Mouse (Mus musculus) MEL (cell line): ENCODE measurements around the gene Ten1. TPM values are rescaled to one million over a fixed set of nuclear protein-coding genes. Genes with fewer than 3 reads are reported as not detected.

Experiments
- DNase-seq: peaks from one replicate; pipeline ENCODE4 v3.0.0; 2011; ENCODE audit warnings: low read depth, low spot score
- H3K27ac ChIP-seq: 2 replicates; pipeline ENCODE4 v1.5.1; 2012; ENCODE audit warnings: low read depth, mild to moderate bottlenecking, control low read depth, low read length, moderate library complexity; ENCODE audit not compliant: control insufficient read depth
- H3K27me3 ChIP-seq, 2 experiments: fragments of 150-350 bp in 1 of 2; sonication (generic) in 1 of 2; 2 replicates each; pipeline ENCODE4 v1.6.1; 2012; ENCODE audit warnings: low read length in 2 of 2, mild to moderate bottlenecking in 2 of 2, improper control_type of control experiment in 1 of 2, moderate library complexity in 1 of 2; ENCODE audit not compliant: insufficient read depth in 2 of 2, control insufficient read depth in 1 of 2
- H3K36me3 ChIP-seq, 2 experiments: 2 replicates each; pipeline ENCODE4 v1.6.1; 2012 to 2014; ENCODE audit warnings: low read length in 2 of 2, improper control_type of control experiment in 1 of 2, inconsistent platforms in 1 of 2, mild to moderate bottlenecking in 1 of 2; ENCODE audit not compliant: insufficient read depth in 2 of 2, control insufficient read depth in 1 of 2
- H3K4me1 ChIP-seq, 2 experiments: fragments of 150-350 bp in 1 of 2; sonication (generic) in 1 of 2; 2 replicates each; pipeline ENCODE4 v1.6.1; 2012; ENCODE audit warnings: low read length in 2 of 2, improper control_type of control experiment in 1 of 2, mild to moderate bottlenecking in 1 of 2; ENCODE audit not compliant: insufficient read depth in 2 of 2, control insufficient read depth in 1 of 2
- H3K4me3 ChIP-seq, 2 experiments: fragments of 150-350 bp in 1 of 2; sonication (generic) in 1 of 2; 2 replicates each; pipeline ENCODE4 v1.5.1; 2012; ENCODE audit warnings: low read depth in 2 of 2, low read length in 2 of 2, mild to moderate bottlenecking in 2 of 2, moderate library complexity in 2 of 2, control low read depth in 1 of 2, improper control_type of control experiment in 1 of 2; ENCODE audit not compliant: control insufficient read depth in 1 of 2, insufficient read depth in 1 of 2
- H3K79me2 ChIP-seq: 2 replicates; pipeline ENCODE4 v1.6.1; 2012; ENCODE audit warnings: mild to moderate bottlenecking, low read length, moderate library complexity; ENCODE audit not compliant: control insufficient read depth, poor library complexity, insufficient read depth
- H3K9ac ChIP-seq: 2 replicates; pipeline ENCODE4 v1.6.1; 2012; ENCODE audit warnings: low read depth, mild to moderate bottlenecking, control low read depth, low read length, moderate library complexity; ENCODE audit not compliant: control insufficient read depth, poor library complexity, severe bottlenecking
- H3K9me3 ChIP-seq: fragments of 150-350 bp; sonication (generic); replicated peaks from 2 replicates; pipeline ENCODE4 v1.6.1; 2012; ENCODE audit warnings: mild to moderate bottlenecking, low read length, improper control_type of control experiment, moderate library complexity; ENCODE audit not compliant: insufficient read depth
- BHLHE40 ChIP-seq: IDR thresholded peaks from 2 replicates; pipeline ENCODE4 v1.6.1; 2012; ENCODE audit warnings: low read depth, mild to moderate bottlenecking, inconsistent platforms, low read length, improper control_type of control experiment, borderline replicate concordance
- CHD1 ChIP-seq: IDR thresholded peaks from 2 replicates; pipeline ENCODE4 v1.6.1; 2012; ENCODE audit warnings: low read depth, mild to moderate bottlenecking, inconsistent platforms, low read length, improper control_type of control experiment
- ELF1 ChIP-seq: IDR thresholded peaks from 2 replicates; pipeline ENCODE4 v1.6.1; 2014; ENCODE audit warnings: low read depth, mild to moderate bottlenecking, inconsistent platforms, low read length, improper control_type of control experiment, moderate library complexity
- EP300 ChIP-seq, 2 experiments: IDR thresholded peaks; 2 replicates each; pipeline ENCODE4 v1.6.1; 2011; ENCODE audit warnings: improper control_type of control experiment in 2 of 2, low read length in 2 of 2, low read depth in 1 of 2, mild to moderate bottlenecking in 1 of 2
- ETS1 ChIP-seq: IDR thresholded peaks from 2 replicates; pipeline ENCODE4 v1.6.1; 2012; ENCODE audit warnings: low read depth, mild to moderate bottlenecking, inconsistent platforms, low read length, improper control_type of control experiment, moderate library complexity
- GATA1 ChIP-seq: IDR thresholded peaks from 2 replicates; pipeline ENCODE4 v1.6.1; 2011; ENCODE audit warnings: low read depth, low read length, improper control_type of control experiment
- HCFC1 ChIP-seq: IDR thresholded peaks from 2 replicates; pipeline ENCODE4 v1.6.1; 2012; ENCODE audit warnings: low read depth, mild to moderate bottlenecking, inconsistent platforms, low read length, improper control_type of control experiment, moderate library complexity
- JUND ChIP-seq: IDR thresholded peaks from 2 replicates; pipeline ENCODE4 v1.6.1; 2011; ENCODE audit warnings: low read depth, mild to moderate bottlenecking, improper control_type of control experiment, low read length
- KAT2A ChIP-seq: conservative IDR thresholded peaks from 2 replicates; pipeline ENCODE4 v1.6.1; 2012; ENCODE audit warnings: low read depth, low read length, improper control_type of control experiment, inconsistent platforms
- MAX ChIP-seq: IDR thresholded peaks from 2 replicates; pipeline ENCODE4 v1.6.1; 2011; ENCODE audit warnings: low read length, improper control_type of control experiment
- MAZ ChIP-seq: IDR thresholded peaks from 2 replicates; pipeline ENCODE4 v1.6.1; 2012; ENCODE audit warnings: low read depth, mild to moderate bottlenecking, inconsistent platforms, low read length, improper control_type of control experiment
- MEF2A ChIP-seq: IDR thresholded peaks from 2 replicates; pipeline ENCODE4 v1.6.1; 2014; ENCODE audit warnings: low read depth, mild to moderate bottlenecking, inconsistent platforms, low read length, improper control_type of control experiment; ENCODE audit not compliant: poor library complexity, insufficient replicate concordance, severe bottlenecking; ENCODE audit errors: extremely low read depth
- MXI1 ChIP-seq: IDR thresholded peaks from 2 replicates; pipeline ENCODE4 v1.6.1; 2011; ENCODE audit warnings: mild to moderate bottlenecking, low read depth, low read length, improper control_type of control experiment
- MYC ChIP-seq: IDR thresholded peaks from 2 replicates; pipeline ENCODE4 v1.6.1; 2011; ENCODE audit warnings: low read depth, mild to moderate bottlenecking, low read length, improper control_type of control experiment, moderate library complexity
- NELFE ChIP-seq: IDR thresholded peaks from 2 replicates; pipeline ENCODE4 v1.6.1; 2011; ENCODE audit warnings: low read depth, low read length, improper control_type of control experiment
- NRF1 ChIP-seq: IDR thresholded peaks from 2 replicates; pipeline ENCODE4 v1.6.1; 2014; ENCODE audit warnings: low read depth, mild to moderate bottlenecking, inconsistent platforms, low read length, improper control_type of control experiment, moderate library complexity; ENCODE audit not compliant: poor library complexity, insufficient read depth, severe bottlenecking
- POLR2A ChIP-seq, 2 experiments: IDR thresholded peaks; 2 replicates each; pipeline ENCODE4 v1.6.1; 2011 to 2012; ENCODE audit warnings: low read length in 2 of 2, mild to moderate bottlenecking in 2 of 2, control low read depth in 1 of 2, improper control_type of control experiment in 1 of 2, low read depth in 1 of 2, moderate library complexity in 1 of 2; ENCODE audit not compliant: control insufficient read depth in 1 of 2, insufficient read depth in 1 of 2, poor library complexity in 1 of 2
- POLR2AphosphoS2 ChIP-seq: IDR thresholded peaks from 2 replicates; pipeline ENCODE4 v1.6.1; 2011; ENCODE audit warnings: low read length, improper control_type of control experiment
- RAD21 ChIP-seq: IDR thresholded peaks from 2 replicates; pipeline ENCODE4 v1.6.1; 2011; ENCODE audit warnings: mild to moderate bottlenecking, low read depth, low read length, improper control_type of control experiment
- RCOR1 ChIP-seq: IDR thresholded peaks from 2 replicates; pipeline ENCODE4 v1.6.1; 2012; ENCODE audit warnings: low read depth, mild to moderate bottlenecking, inconsistent platforms, low read length, improper control_type of control experiment
- SIN3A ChIP-seq: IDR thresholded peaks from 2 replicates; pipeline ENCODE4 v1.6.1; 2012; ENCODE audit warnings: low read length, improper control_type of control experiment, inconsistent platforms
- SMC3 ChIP-seq: IDR thresholded peaks from 2 replicates; pipeline ENCODE4 v1.6.1; 2011; ENCODE audit warnings: low read depth, low read length, improper control_type of control experiment
- TAL1 ChIP-seq: IDR thresholded peaks from 2 replicates; pipeline ENCODE4 v1.6.1; 2012; ENCODE audit warnings: mild to moderate bottlenecking, inconsistent platforms, low read length, moderate library complexity, mixed read lengths
- TBP ChIP-seq: IDR thresholded peaks from 2 replicates; pipeline ENCODE4 v1.8.0; 2011; ENCODE audit warnings: low read depth, low read length, improper control_type of control experiment
- TCF12 ChIP-seq: IDR thresholded peaks from 2 replicates; pipeline ENCODE4 v1.6.1; 2014; ENCODE audit warnings: low read depth, mild to moderate bottlenecking, inconsistent platforms, low read length, improper control_type of control experiment, moderate library complexity
- UBTF ChIP-seq: IDR thresholded peaks from 2 replicates; pipeline ENCODE4 v1.6.1; 2012; ENCODE audit warnings: low read depth, mild to moderate bottlenecking, inconsistent platforms, low read length, improper control_type of control experiment, moderate library complexity, borderline replicate concordance; ENCODE audit not compliant: insufficient read depth
- USF1 ChIP-seq: IDR thresholded peaks from 2 replicates; pipeline ENCODE4 v1.6.1; 2014; ENCODE audit warnings: low read depth, mild to moderate bottlenecking, inconsistent platforms, low read length, improper control_type of control experiment, moderate library complexity
- USF2 ChIP-seq, 2 experiments: IDR thresholded peaks; 2 replicates each; pipeline ENCODE4 v1.6.1; 2011 to 2012; ENCODE audit warnings: improper control_type of control experiment in 2 of 2, low read length in 2 of 2, borderline replicate concordance in 1 of 2, inconsistent platforms in 1 of 2, low read depth in 1 of 2, mild to moderate bottlenecking in 1 of 2; ENCODE audit not compliant: insufficient read depth in 1 of 2
- ZC3H11A ChIP-seq: IDR thresholded peaks from 2 replicates; pipeline ENCODE4 v1.6.1; 2012; ENCODE audit warnings: low read depth, mild to moderate bottlenecking, inconsistent platforms, low read length, improper control_type of control experiment
- ZKSCAN1 ChIP-seq: IDR thresholded peaks from 2 replicates; pipeline ENCODE4 v1.6.1; 2012; ENCODE audit warnings: low read depth, mild to moderate bottlenecking, inconsistent platforms, low read length, improper control_type of control experiment, moderate library complexity
- ZMIZ1 ChIP-seq: IDR thresholded peaks from 2 replicates; pipeline ENCODE4 v1.6.1; 2012; ENCODE audit warnings: low read depth, mild to moderate bottlenecking, inconsistent platforms, low read length, improper control_type of control experiment, moderate library complexity
- ZNF384 ChIP-seq: IDR thresholded peaks from 2 replicates; pipeline ENCODE4 v1.6.1; 2012; ENCODE audit warnings: low read depth, mild to moderate bottlenecking, inconsistent platforms, low read length, improper control_type of control experiment
- polyA plus RNA-seq, 2 experiments: library from polyadenylated mRNA; stranded (reverse) in 1 of 2; unstranded in 1 of 2; fragments of >175 nt in 1 of 2; fragments of >200 nt in 1 of 2; gene quantifications; 2 replicates each; pipeline versions ENCODE4 v1.2.1 to v1.2.4; 2012; ENCODE audit warnings: low replicate concordance in 2 of 2, low read depth in 1 of 2; ENCODE audit not compliant: insufficient read length in 2 of 2, insufficient read depth in 1 of 2, missing spikeins in 1 of 2
- total RNA-seq: library from RNA; depleted of rRNA; stranded (reverse); fragments of 300-350 nt; gene quantifications from 2 replicates; pipeline ENCODE4 v1.2.3, GENCODE M21; 2012

Ten1 gene
- total and polyA plus RNA-seq, 3 experiments, result 60.8 to 66.9 TPM; not detected in 1

DNA sequence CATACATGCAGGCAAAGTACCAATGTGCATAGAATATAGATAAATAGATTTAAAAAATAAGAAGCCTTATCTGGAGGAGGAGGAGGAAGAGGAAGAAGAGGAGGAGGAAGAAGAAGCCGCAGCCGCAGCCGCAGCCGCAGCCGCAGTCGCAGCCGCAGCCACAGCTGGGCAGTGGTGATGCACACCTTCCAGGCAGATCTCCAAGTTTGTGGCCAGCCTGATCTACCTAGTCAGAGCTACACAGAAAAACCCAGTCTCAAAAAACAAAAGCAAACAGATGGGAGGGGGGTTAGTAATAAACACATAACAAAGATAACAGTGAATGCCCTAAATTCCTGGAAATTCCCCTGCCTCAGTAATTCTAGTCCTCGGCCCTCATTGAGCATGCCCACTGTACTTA lies 4.0 kb upstream of the Ten1 start (continued):
- TF ChIP-seq CHD1 (no peak), TCF12 (peak; percentile 88), EP300 (IDR thresholded peaks at IDR 0.05; ENCODE audit: low read depth in 1 of 2, low read length in 2 of 2) (peak; percentile 81 to 89), MYC (0 out of 2 replicates have a peak, but pooled peaks have one; percentile 1), ELF1 (no peak; the same call in none of the 2 replicates), GATA1 (peak; percentile 72), POLR2AphosphoS2 (no peak), NELFE (no peak), ZNF384 (peak; percentile 36; the same call in 1 of the 2 replicates), ZKSCAN1 (0 out of 2 replicates have a peak, but pooled peaks have one; percentile 15), MEF2A (no peak)

DNA sequence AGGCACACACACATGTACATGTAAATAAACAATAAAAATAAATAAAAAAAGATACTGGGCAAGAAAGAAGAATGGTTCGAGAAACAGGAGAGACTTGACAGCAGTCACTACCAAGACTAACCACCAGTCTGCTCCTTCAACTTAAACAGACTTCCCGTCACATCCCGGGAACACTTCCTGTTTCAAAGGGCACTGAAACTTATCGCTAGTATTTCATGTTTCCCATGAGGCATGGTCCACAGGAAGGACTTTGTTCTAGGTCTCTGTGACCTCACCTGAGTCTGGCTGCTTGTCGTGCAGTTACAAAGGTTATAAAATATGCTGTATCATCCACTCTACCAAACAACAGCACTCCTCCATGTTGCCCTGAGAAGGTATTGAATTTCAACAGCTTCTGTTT lies 3.4 kb upstream of the Ten1 start:
- peak; percentile 84 for DNase-seq
- Histone ChIP-seq H3K4me1 (peaks cover 26 to 27% of the 10 kb centered on the region in 2 experiments), H3K36me3 (peaks cover 0 to 40% of the 10 kb centered on the region in 2 experiments; a peak in 2 of 4 replicates), H3K27me3 (no peaks in the 10 kb centered on the region), H3K27ac (peak overlapping the region; percentile 80), H3K9ac (peak overlapping the region; percentile 20), H3K4me3 (peak overlapping the region in 1 of 2 experiments; percentile 2; a peak in 3 of 4 replicates), H3K79me2 (peaks cover 8% of the 10 kb centered on the region), H3K9me3 (no peaks in the 10 kb centered on the region)
- TF ChIP-seq ELF1 (peak; percentile 61), SIN3A (no peak; the same call in 1 of the 2 replicates), POLR2A (IDR thresholded peaks at IDR 0.05; ENCODE audit: control insufficient read depth in 1 of 2, insufficient read depth in 1 of 2, low read depth in 1 of 2, low read length in 2 of 2, poor library complexity in 1 of 2) (peak in 1 of 2 experiments; percentile 36; a peak in 1 of 4 replicates), POLR2AphosphoS2 (no peak), TCF12 (no peak), RCOR1 (peak; percentile 13; the same call in 1 of the 2 replicates), MEF2A (no peak), KAT2A (no peak), ZNF384 (no peak), TAL1 (no peak), MYC (peak; percentile 73; the same call in 1 of the 2 replicates), ETS1 (peak; percentile 39), CHD1 (no peak), HCFC1 (peak; percentile 70), ZC3H11A (no peak), MAZ (no peak), MXI1 (peak; percentile 50; the same call in 1 of the 2 replicates), JUND (no peak), USF2 (IDR thresholded peaks at IDR 0.05; ENCODE audit: borderline replicate concordance in 1 of 2, insufficient read depth in 1 of 2, low read depth in 1 of 2, low read length in 2 of 2) (no peak), GATA1 (no peak), USF1 (no peak), EP300 (IDR thresholded peaks at IDR 0.05; ENCODE audit: low read depth in 1 of 2, low read length in 2 of 2) (peak in 1 of 2 experiments; percentile 54; a peak in 2 of 4 replicates), UBTF (no peak), TBP (no peak), ZKSCAN1 (no peak), ZMIZ1 (no peak), MAX (peak; percentile 74), RAD21 (no peak), BHLHE40 (peak; percentile 7; the same call in 1 of the 2 replicates), NRF1 (no peak), SMC3 (no peak)
